Mouse (Mus musculus): ENCODE data around the gene Bola2.
A peak's percentile ranks its signal among the peaks of the same experiment; 100 is the strongest.
"Not testable (repeated sequence)": the region's sequence is repeated elsewhere in the genome, so short reads cannot be mapped to it uniquely, and the experiment has no call there.

Gene Bola2

GRCm38 (mm10) chr7:126695210-126695611, at the start of gene Bola2:
TSS of gene Bola2 (plus strand) at chr7:126695401.
- DNase-seq (ENCODE audit: inconsistent ontology term), result no peak

DNA sequence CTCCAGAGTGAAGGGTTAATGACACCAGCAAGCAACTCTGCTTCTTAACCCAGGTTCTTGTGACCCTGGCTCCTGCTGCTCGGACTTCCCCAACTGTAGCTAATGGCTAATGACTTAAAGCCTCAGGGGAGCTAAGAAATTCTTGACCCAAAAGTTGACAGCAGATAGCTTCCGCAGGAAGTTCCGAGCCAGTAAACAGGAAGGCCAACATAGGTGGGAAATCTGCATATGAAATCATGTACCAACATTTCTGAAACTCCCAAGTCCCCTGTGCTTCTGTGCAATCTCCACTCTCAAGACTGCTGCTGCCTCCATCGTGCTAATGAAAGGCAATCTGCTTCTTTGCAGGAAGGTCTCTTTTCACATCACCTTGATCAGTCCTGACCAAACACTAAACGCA, 49.5 kb upstream of the Bola2 start:
- no peak for DNase-seq (ENCODE audit: inconsistent ontology term)

DNA sequence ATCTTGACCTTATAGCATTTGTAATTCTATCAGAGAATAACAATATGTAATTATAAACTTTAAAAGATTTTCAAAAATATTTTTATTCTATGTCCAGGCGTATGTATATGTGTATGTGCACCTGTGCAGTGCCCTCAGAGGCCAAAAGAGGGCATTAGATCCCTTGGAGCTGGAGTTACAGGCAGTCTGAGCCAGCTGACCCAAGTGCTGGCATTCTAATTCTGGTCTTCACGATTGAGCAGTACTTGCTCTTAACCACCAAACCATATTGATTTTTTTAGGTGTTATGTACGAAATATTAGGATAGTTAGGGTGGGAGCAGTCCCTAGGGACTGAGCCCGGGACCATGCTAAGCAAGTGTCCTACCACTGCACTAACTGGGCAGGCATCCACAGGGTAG, 46.7 kb upstream of the Bola2 start:
- DNase-seq (ENCODE audit: inconsistent ontology term), result no peak

DNA sequence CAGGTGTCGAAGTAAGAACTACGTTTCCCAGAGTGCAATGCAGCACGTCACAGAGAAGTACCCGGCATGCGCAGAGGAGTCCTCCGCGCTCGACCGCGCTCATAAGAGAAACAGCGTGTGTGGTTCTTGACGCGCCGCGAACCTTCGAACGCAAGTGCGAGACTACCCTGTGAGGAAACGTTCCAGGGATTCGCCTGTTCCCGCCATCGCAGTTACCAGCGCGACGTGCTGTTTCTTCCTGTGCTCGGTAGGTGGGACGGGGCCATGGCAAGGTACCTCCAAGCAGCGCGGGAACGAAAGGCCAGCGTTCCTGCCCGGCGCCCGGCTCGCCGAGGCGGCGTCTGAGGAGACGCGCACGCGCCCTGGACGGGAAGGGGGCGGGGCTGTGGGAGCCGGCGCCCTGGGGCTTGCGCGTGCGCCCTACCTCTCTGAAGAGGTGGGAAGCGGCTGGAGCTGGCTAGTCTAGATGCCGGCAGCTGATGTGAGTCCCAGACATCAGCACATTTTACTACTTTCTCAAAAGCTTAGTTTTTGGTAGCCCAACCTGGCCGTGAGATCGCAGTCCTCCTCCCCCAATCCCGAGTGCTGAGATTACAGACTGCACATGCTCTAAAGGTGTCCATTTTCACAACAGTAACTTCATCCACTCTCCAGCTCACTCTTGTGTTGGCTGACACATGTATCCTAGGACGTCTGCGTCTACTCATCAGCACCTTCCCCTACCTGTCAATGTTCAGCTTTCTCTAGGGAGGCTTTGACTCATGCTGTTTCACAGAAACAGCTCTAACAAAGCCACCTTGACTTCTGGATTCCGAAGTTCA, 45.8 kb upstream of the Bola2 start, which contains the start of gene Sgf29:
TSS of gene Sgf29 (plus strand) at position 79 of the 821 bp plus-strand sequence.
- DNase-seq (ENCODE audit: inconsistent ontology term), result peak; percentile 95

GRCm38 (mm10) chr7:126650852-126651251, 44.3 kb upstream of the Bola2 start:
- no peak for DNase-seq (ENCODE audit: inconsistent ontology term)

- no peak for DNase-seq (ENCODE audit: inconsistent ontology term)
Observed at GRCm38 (mm10) chr7:126653991-126654390, 41.2 kb upstream of the Bola2 start.

GRCm38 (mm10) chr7:126655695-126656094, 39.5 kb upstream of the Bola2 start:
- DNase-seq (ENCODE audit: inconsistent ontology term), result no peak

- no peak for DNase-seq (ENCODE audit: inconsistent ontology term)
Observed at GRCm38 (mm10) chr7:126657522-126657921, 37.7 kb upstream of the Bola2 start.

GRCm38 (mm10) chr7:126659771-126660170, 35.4 kb upstream of the Bola2 start:
- no peak for DNase-seq (ENCODE audit: inconsistent ontology term)

DNA sequence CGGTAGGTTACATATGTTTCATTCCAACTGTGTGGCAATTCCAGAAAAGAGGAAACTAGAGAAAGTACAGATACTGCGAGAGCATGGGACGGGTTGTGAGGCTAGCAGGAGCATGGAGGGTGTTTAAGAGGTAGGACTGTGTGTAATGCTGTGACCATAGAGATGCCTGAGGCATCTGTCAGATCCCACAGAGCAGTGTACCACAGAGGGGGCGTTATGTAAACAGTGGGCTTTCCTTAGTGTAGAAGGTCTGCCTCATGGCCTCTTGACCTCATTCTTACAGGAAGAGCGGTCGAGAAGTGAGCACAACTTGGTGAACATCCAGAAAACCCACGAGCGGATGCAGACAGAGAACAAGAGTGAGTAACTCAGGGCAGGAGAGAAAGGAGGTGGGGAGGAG, 31.6 kb upstream of the Bola2 start:
- DNase-seq (ENCODE audit: inconsistent ontology term), result peak; percentile 8

GRCm38 (mm10) chr7:126665269-126665668, 29.9 kb upstream of the Bola2 start:
- DNase-seq (ENCODE audit: inconsistent ontology term), result no peak

- no peak for DNase-seq (ENCODE audit: inconsistent ontology term)
Observed at GRCm38 (mm10) chr7:126667495-126668090, 27.6 kb upstream of the Bola2 start.

GRCm38 (mm10) chr7:126668452-126668851, 26.7 kb upstream of the Bola2 start:
- DNase-seq (ENCODE audit: inconsistent ontology term), result no peak

GRCm38 (mm10) chr7:126670152-126670551, 25.0 kb upstream of the Bola2 start:
- DNase-seq (ENCODE audit: inconsistent ontology term), result no peak

DNA sequence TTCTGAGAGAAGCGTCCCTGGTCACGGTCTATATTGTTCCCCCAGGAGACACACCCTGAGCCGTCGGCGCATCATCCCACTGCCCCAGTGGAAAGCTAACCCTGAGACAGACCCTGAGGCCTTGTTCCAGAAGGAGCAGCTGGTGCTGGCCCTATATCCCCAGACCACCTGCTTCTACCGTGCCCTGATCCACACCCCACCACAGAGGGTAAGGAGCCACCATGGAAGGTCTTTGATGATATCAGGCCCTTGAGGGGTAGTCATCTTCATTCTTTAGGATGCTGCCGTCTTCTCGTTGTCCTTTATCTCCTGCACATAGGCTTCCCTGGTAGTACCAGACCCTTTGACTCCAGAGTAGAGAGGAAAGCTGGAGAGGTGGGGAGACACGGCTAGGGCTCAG, 23.1 kb upstream of the Bola2 start:
- no peak for DNase-seq (ENCODE audit: inconsistent ontology term)

- no peak for DNase-seq (ENCODE audit: inconsistent ontology term)
Observed at GRCm38 (mm10) chr7:126675104-126675503, 20.1 kb upstream of the Bola2 start.

DNA sequence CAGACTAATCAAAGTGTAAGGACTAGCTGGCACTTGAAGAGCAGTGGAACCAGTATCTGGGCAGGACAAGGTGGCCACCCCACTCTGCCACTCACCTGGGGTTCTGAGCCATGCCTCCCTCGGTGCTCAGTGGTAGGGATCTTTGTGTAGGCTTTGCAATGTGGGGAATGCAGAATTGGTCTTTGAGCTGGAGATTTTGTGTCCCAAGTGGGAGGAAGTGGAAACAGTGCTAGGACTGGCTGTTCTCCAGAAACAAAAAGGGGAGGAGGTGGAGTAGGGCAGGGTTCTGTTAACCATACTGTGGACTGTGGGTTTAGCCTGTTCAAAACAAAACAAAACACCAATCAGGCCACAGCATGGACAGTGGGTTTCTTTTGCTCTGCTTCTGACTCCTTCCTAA, 19.0 kb upstream of the Bola2 start, which contains the start of gene Sult1a1:
TSS of gene Sult1a1 (minus strand) at position 226 of the 400 bp plus-strand sequence.
- DNase-seq (ENCODE audit: inconsistent ontology term), result peak; percentile 32

GRCm38 (mm10) chr7:126676631-126677220, 18.5 kb upstream of the Bola2 start:
- no peak for DNase-seq (ENCODE audit: inconsistent ontology term)

GRCm38 (mm10) chr7:126678545-126679341, 16.5 kb upstream of the Bola2 start:
- DNase-seq (ENCODE audit: inconsistent ontology term), result no peak

GRCm38 (mm10) chr7:126679683-126680082, 15.5 kb upstream of the Bola2 start:
- DNase-seq (ENCODE audit: inconsistent ontology term), result no peak

- DNase-seq (ENCODE audit: inconsistent ontology term), result no peak
Observed at GRCm38 (mm10) chr7:126681221-126681620, 14.0 kb upstream of the Bola2 start.

DNA sequence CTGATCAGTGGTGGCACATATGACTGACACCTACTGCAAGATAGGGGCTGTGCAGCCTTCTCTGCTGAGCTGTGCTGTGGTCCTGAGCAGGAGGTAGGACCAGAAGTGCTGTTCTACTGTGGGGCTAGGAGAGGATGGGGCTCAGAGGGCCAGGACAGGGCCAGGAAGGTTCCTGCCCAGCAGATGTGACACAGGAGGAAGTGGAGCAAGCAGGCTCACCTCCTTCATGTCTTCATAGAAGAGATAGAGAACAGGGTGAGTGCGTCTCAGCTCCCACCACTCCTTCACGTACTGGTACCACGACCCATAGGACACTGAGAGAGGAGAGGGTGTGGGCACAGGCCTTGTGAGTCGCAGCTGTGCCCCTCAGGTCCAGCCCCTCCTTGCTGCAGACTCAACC, 7.0 kb upstream of the Bola2 start:
- not testable (repeated sequence) for DNase-seq (ENCODE audit: inconsistent ontology term)
